Mouse (Mus musculus): ENCODE measurements around the gene Fbh1.

Gene Fbh1

GRCm38 (mm10) chr2:11777091-11778068, at the start of gene Fbh1, which contains the start of gene Ankrd16:
Gene Fbh1, minus strand, starts transcription at chr2:11777582.
Gene Ankrd16, plus strand, starts transcription at chr2:11777876.
- peak; percentile 100 for DNase-seq (ENCODE audit: low read depth, low spot score)

DNA sequence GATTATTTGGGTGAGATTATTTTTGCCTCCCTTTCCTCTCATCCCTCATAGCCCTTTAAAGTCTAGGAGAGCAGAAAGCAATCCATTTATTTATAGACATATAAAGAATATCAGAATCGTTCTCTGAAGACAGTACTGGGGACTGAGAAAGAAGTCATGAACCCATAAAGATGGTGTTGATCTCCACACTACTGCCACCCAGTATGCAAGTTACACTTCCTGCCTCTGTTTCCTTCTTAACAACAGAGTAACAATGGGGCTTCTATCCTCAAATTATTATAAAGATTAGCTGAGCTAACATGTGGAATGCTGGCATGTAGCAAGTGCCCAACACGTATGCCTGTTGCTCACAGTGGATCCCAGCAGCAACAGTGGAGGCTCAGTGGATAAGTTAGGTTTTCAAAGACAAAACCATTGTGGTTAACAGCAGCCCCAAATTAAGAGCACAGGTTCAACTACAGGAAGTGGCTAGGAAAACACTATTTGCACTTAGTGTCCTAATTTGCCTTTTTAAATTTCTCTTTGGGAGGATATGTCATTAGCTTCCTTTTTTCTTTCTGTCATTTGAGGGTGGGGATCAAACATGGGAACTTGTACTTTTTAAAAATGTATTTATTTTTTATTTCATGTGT, 24.0 kb upstream of the Fbh1 start:
- DNase-seq (ENCODE audit: low read depth, low spot score), result no peak

DNA sequence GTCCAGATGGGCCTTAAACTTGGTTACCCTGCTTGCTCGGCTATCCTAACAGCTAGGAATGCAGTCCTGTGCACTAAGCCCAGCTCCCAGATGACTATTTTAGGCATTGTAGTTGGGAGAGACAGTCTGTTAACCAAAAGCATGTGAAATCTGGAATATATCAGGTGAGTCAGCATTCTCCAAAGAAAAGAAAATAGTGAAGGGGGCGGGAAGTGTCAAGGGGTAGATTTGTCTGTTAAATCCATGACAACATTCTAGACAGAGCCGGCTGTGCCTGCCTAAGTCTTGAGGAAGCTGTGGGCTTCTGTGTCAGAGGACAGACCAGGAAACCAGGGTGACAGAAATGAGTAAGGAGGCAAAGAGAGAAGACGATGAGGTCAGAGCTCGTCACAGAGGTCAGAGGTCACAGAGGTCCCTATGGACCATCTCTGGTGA, 20.6 kb upstream of the Fbh1 start:
- no peak for DNase-seq (ENCODE audit: low read depth, low spot score)

DNA sequence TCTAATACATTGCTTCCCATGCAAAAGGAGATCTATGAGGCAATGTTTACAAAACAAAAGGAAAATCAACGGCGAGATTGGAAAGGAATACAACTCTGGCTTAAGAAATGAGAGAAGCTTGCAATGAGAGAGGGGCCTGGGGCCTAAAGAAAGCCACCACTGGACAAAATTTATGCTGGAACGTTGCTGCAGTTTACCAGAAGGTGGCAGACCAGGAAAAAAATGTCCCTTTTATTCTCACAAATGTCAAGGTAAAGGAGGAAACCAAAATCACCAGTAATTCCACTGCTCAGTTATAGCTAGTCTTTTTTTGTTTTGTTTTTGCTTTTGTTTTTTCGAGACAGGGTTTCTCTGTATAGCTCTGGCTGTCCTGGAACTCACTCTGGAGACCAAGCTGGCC, 17.3 kb upstream of the Fbh1 start:
- no peak for DNase-seq (ENCODE audit: low read depth, low spot score)

GRCm38 (mm10) chr2:11784159-11784558, 6.8 kb upstream of the Fbh1 start:
- DNase-seq (ENCODE audit: low read depth, low spot score), result no peak

DNA sequence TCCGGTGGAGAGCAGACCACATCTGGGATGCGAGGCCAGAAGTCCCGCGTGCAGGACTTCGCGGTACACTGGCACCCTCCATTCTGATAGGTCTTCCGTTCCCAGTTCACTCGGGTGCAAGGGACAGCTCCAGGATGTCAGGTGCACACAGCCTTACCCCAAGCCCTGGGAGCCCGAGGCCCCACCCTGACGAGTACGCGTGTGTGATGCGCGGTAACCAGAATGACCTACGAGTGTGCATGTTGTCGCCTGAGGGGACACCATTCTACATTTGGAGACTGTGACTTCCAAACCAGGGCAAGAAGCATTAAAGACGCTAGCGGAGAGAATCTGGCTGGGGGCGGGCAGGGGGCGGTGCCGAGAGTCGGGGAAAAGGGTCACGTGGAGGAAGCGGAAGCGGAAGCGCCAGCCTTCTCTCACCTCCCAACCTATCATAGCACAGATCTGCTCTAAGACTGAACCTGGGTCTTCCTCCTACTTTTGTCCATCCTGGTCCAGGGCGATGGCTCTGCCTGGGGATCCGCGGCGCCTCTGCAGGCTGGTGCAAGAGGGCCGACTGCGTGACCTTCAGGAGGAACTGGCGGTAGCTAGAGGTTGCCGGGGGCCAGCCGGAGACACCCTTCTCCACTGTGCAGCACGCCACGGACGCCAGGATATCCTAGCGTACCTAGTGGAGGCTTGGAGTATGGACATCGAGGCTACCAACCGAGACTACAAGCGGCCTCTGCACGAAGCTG, 873 bp upstream of the Fbh1 start:
- DNase-seq (ENCODE audit: low read depth, low spot score), result peak; percentile 83

- DNase-seq (ENCODE audit: low read depth, low spot score), result no peak
Measured at GRCm38 (mm10) chr2:11776415-11776814, 967 bp downstream of the Fbh1 start.

- no peak for DNase-seq (ENCODE audit: low read depth, low spot score)
Measured at GRCm38 (mm10) chr2:11775121-11775520, 2.3 kb downstream of the Fbh1 start.

- DNase-seq (ENCODE audit: low read depth, low spot score), result no peak
Measured at GRCm38 (mm10) chr2:11774426-11774825, 3.0 kb downstream of the Fbh1 start.

DNA sequence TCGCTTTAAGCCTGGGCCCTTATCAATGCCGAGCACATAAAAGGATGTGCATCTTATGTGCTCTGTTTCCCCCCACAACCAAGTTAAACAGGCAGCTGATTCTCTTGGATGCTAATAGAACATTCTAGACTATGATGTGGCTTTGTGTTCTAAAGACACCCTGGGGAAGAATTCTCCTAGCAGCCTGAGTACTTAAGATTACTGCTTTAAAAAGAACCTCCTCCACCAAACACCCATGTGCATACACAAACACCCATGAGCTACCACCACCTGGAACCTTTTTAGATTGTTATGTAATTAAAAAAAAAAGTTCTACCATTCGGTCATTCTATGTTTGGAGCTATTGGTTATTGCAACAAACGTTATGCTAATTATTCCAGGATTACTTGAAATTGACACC, 5.0 kb downstream of the Fbh1 start:
- DNase-seq (ENCODE audit: low read depth, low spot score), result no peak

GRCm38 (mm10) chr2:11771701-11772100, 5.7 kb downstream of the Fbh1 start:
- no peak for DNase-seq (ENCODE audit: low read depth, low spot score)

DNA sequence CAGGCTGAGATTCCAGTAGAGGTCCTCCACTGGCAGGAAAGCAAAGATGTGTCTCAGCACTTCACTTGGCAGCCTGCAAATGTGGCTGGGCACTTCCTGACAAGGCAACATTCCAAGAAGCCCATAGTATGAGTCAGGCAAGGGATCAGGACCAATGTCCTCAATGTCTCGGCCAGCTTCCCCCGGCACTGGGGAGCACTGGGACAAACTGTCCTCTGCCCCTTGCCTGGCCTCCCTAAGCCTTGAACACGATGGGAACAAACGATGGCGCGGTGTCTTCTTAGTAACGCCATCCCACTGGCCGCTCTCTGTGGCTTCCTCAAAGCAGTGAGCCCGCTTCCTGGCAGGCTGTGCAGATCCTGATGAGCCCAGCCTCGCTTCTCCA, 10.2 kb downstream of the Fbh1 start:
- no peak for DNase-seq (ENCODE audit: low read depth, low spot score)

GRCm38 (mm10) chr2:11766485-11767160, 10.8 kb downstream of the Fbh1 start:
- DNase-seq (ENCODE audit: low read depth, low spot score), result no peak

GRCm38 (mm10) chr2:11765694-11766093, 11.7 kb downstream of the Fbh1 start:
- DNase-seq (ENCODE audit: low read depth, low spot score), result peak; percentile 57

- DNase-seq (ENCODE audit: low read depth, low spot score), result no peak
Measured at GRCm38 (mm10) chr2:11762541-11762940, 14.8 kb downstream of the Fbh1 start.

GRCm38 (mm10) chr2:11739516-11740051, 37.8 kb downstream of the Fbh1 start:
- DNase-seq (ENCODE audit: low read depth, low spot score), result no peak

DNA sequence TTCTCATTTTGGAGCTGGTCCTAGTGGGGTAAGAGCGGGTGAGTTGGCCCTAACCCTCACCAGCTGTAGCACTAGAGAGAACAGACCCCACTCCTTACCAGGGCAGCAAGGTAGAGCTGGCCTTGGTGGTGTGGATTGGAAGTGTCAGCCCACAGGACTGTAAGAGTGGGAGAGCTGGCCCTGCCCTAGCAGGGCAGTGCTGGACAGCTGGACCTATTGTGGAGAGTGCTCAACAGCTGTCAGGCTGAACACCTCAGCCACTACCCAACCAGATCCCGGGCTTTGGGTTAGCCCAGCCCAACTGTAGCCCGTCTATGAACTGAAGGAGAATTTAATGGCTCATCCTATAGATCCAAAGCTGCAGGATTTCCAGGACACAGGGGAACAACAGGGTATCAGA, 38.6 kb downstream of the Fbh1 start:
- no peak for DNase-seq (ENCODE audit: low read depth, low spot score)

- DNase-seq (ENCODE audit: low read depth, low spot score), result no peak
Measured at GRCm38 (mm10) chr2:11735853-11736252, 41.5 kb downstream of the Fbh1 start.

DNA sequence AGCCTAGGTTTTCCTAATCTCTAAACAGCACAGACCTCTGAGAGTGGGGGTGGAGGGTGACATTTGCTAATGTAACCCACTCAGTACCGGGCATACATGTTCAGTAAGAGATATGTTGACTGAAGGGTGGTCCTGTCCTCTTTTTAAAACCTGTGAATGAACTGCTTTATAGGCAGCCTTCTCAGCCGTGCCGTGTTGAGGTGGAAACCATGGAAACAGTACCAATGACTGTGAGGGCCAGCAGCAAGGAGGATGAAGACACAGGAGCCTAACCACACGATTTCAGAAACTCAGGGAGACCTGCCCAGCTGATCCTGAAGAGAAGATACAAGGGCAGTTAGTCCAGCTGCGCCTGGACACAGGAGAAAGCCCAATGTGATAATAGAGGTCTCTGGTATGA, 44.4 kb downstream of the Fbh1 start:
- DNase-seq (ENCODE audit: low read depth, low spot score), result no peak

- no peak for DNase-seq (ENCODE audit: low read depth, low spot score)
Measured at GRCm38 (mm10) chr2:11729091-11729490, 48.3 kb downstream of the Fbh1 start.

DNA sequence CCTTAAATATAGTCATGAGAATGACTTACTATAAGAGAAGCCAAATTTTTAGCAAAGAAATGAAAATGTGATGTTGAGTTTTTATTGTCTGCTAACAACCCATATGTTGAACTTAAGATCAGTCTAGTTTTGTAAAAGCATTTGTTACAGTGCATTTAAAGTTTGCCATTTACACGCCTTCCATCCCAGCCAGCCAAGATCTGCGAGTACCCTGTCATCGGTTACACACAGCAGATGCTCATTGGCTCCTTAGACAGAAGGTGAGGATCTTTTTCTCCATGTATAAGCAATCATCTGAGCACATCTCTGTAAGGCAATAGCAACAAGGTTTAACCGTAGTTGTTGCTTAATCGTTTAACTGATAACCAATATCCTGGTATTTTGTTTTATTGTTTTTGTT, 49.8 kb downstream of the Fbh1 start:
- DNase-seq (ENCODE audit: low read depth, low spot score), result no peak

All from brain, embryonic 18.5 days (tissue).